Mouse (Mus musculus): ENCODE measurements at regions not wholly inside any gene's neighbourhood (a gene's known extent, or its start where the extent isn't known, plus 50 kb on each side); places are given as distances from the start of the nearest gene placed in this dataset.

GRCm38 (mm10) chr13:51227836-51228235, 57.0 kb downstream of the Nxnl2 start:
- no peak for DNase-seq (ENCODE audit: low spot score)

- DNase-seq (ENCODE audit: low spot score) = no peak
Observed at GRCm38 (mm10) chr13:51228862-51229770, 58.3 kb downstream of the Nxnl2 start.

- DNase-seq (ENCODE audit: low spot score) = no peak
Observed at GRCm38 (mm10) chr13:51229862-51230261, 59.0 kb downstream of the Nxnl2 start.

- no peak for DNase-seq (ENCODE audit: low spot score)
Observed at GRCm38 (mm10) chr13:51231586-51231985, 60.8 kb downstream of the Nxnl2 start.

GRCm38 (mm10) chr13:51247378-51247777, 76.6 kb downstream of the Nxnl2 start:
- DNase-seq (ENCODE audit: low spot score) = no peak

GRCm38 (mm10) chr13:51253371-51253770, 82.5 kb downstream of the Nxnl2 start:
- no peak for DNase-seq (ENCODE audit: low spot score)

- DNase-seq (ENCODE audit: low spot score) = no peak
Observed at GRCm38 (mm10) chr13:51255688-51256087, 84.9 kb downstream of the Nxnl2 start.

- DNase-seq (ENCODE audit: low spot score) = no peak
Observed at GRCm38 (mm10) chr13:51258752-51259721, 88.2 kb downstream of the Nxnl2 start.

- no peak for DNase-seq (ENCODE audit: low spot score)
Observed at GRCm38 (mm10) chr13:51261619-51262018, 90.8 kb downstream of the Nxnl2 start.

- DNase-seq (ENCODE audit: low spot score) = no peak
Observed at GRCm38 (mm10) chr13:51272786-51273185, 102.0 kb downstream of the Nxnl2 start.

GRCm38 (mm10) chr13:51274639-51275038, 103.8 kb downstream of the Nxnl2 start:
- DNase-seq (ENCODE audit: low spot score) = no peak

- no peak for DNase-seq (ENCODE audit: low spot score)
Observed at GRCm38 (mm10) chr13:51276601-51277000, 105.8 kb downstream of the Nxnl2 start.

- DNase-seq (ENCODE audit: low spot score) = no peak
Observed at GRCm38 (mm10) chr13:51277515-51277914, 106.7 kb downstream of the Nxnl2 start.

GRCm38 (mm10) chr13:51279642-51280387, 109.0 kb downstream of the Nxnl2 start:
- DNase-seq (ENCODE audit: low spot score) = no peak

GRCm38 (mm10) chr13:51280388-51280753, 109.5 kb downstream of the Nxnl2 start:
- no peak for DNase-seq (ENCODE audit: low spot score)

- DNase-seq (ENCODE audit: low spot score) = no peak
Observed at GRCm38 (mm10) chr13:51284679-51285078, 113.9 kb downstream of the Nxnl2 start.

GRCm38 (mm10) chr13:51289442-51289841, 118.6 kb downstream of the Nxnl2 start:
- no peak for DNase-seq (ENCODE audit: low spot score)

- DNase-seq (ENCODE audit: low spot score) = no peak
Observed at GRCm38 (mm10) chr13:51290021-51290424, 118.4 kb upstream of the S1pr3 start.

- no peak for DNase-seq (ENCODE audit: low spot score)
Observed at GRCm38 (mm10) chr13:51290926-51291325, 117.5 kb upstream of the S1pr3 start.

GRCm38 (mm10) chr13:51293047-51293446, 115.4 kb upstream of the S1pr3 start:
- no peak for DNase-seq (ENCODE audit: low spot score)

GRCm38 (mm10) chr13:51295872-51296271, 112.6 kb upstream of the S1pr3 start:
- DNase-seq (ENCODE audit: low spot score) = no peak
